Mouse (Mus musculus): ENCODE data around the gene Gm867. TPM values are rescaled to one million over a fixed set of nuclear protein-coding genes. Genes with fewer than 3 reads are reported as not detected.

Gene Gm867
- 0.97 and 1.9 TPM in 2 replicates for polyA plus RNA-seq (2014; fragmentation: Nextera tagmentation; extraction: Ambion mirVana)

- no peak within 1 kb of the TSS for H3K4me3 ChIP-seq (ENCODE audit: low read depth, low read length)
- peaks cover 8% of the 10 kb centered on the region; the same call in 1 of the 2 replicates for H3K4me1 ChIP-seq (ENCODE audit: control insufficient read depth, insufficient read depth, low read length)
- WGBS, result 87% methylated on average over 5 of the region's 5 CpGs
- H3K27me3 ChIP-seq (ENCODE audit: control insufficient read depth, insufficient read depth, low read length), result peaks cover 16% of the 10 kb centered on the region
- H3K9ac ChIP-seq (ENCODE audit: low read length), result no peak within 1 kb of the TSS
- H3K4me2 ChIP-seq (ENCODE audit: low read depth), result no peak within 1 kb of the TSS
- ATAC-seq (ENCODE audit: insufficient read depth, low FRiP score, low TSS enrichment), result no peak
- H3K36me3 ChIP-seq (ENCODE audit: control insufficient read depth, insufficient read depth, low read length), result no peaks in the 10 kb centered on the region
- no peak for DNase-seq (ENCODE audit: low spot score)
- no peaks in the 10 kb centered on the region for H3K9me3 ChIP-seq (ENCODE audit: control insufficient read depth, low read length)
- no peak within 1 kb of the TSS for H3K27ac ChIP-seq (ENCODE audit: low read depth, low read length)
Observed at GRCm38 (mm10) chr10:75940520-75940919, at the start of gene Gm867. Gene Gm867, minus strand, starts transcription at chr10:75940672.

DNA sequence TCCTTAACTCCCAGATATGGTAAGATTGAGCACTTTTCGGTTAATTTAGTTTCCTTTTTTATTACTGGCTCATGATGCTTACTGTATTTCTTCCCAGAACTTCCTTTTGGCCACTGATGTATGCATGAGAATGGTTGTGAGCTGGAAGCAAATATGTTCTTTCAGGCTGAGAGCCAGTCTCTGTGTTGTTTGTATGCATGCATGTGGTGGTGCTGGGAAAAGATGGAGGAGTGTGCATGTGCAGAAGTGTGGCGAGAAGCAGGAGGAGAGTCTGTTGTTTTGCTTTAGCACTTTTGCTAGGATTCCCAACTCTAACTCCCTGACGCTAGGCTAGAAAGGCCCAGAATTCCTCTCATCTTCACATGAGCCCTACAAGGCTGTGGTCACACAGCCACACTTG lies 39.0 kb upstream of the Gm867 start:
- Histone ChIP-seq H3K9ac (ENCODE audit: low read length) (no peak overlapping the region), H3K27ac (ENCODE audit: low read depth, low read length) (no peak overlapping the region), H3K36me3 (ENCODE audit: control insufficient read depth, insufficient read depth, low read length) (no peaks in the 10 kb centered on the region), H3K4me1 (ENCODE audit: control insufficient read depth, insufficient read depth, low read length) (0 out of 2 replicates have a peak, but pooled peaks cover 3% of the 10 kb centered on the region), H3K9me3 (ENCODE audit: control insufficient read depth, low read length) (no peaks in the 10 kb centered on the region), H3K4me3 (ENCODE audit: low read depth, low read length) (no peak overlapping the region), H3K27me3 (ENCODE audit: control insufficient read depth, insufficient read depth, low read length) (no peaks in the 10 kb centered on the region), H3K4me2 (ENCODE audit: low read depth) (no peak overlapping the region)
- 84% methylated on average over 3 of the region's 3 CpGs for WGBS
- no peak for DNase-seq (ENCODE audit: low spot score)
- ATAC-seq (ENCODE audit: insufficient read depth, low FRiP score, low TSS enrichment), result no peak

- H3K36me3 ChIP-seq (ENCODE audit: control insufficient read depth, insufficient read depth, low read length), result no peaks in the 10 kb centered on the region
- H3K9me3 ChIP-seq (ENCODE audit: control insufficient read depth, low read length), result no peaks in the 10 kb centered on the region
- H3K27me3 ChIP-seq (ENCODE audit: control insufficient read depth, insufficient read depth, low read length), result no peaks in the 10 kb centered on the region
- DNase-seq (ENCODE audit: low spot score), result no peak
- 70% methylated on average over 5 of the region's 5 CpGs for WGBS
- H3K4me2 ChIP-seq (ENCODE audit: low read depth), result no peak overlapping the region
- ATAC-seq (ENCODE audit: insufficient read depth, low FRiP score, low TSS enrichment), result no peak
- no peak overlapping the region for H3K4me3 ChIP-seq (ENCODE audit: low read depth, low read length)
- H3K9ac ChIP-seq (ENCODE audit: low read length), result no peak overlapping the region
- 0 out of 2 replicates have a peak, but pooled peaks cover 3% of the 10 kb centered on the region for H3K4me1 ChIP-seq (ENCODE audit: control insufficient read depth, insufficient read depth, low read length)
- H3K27ac ChIP-seq (ENCODE audit: low read depth, low read length), result no peak overlapping the region
Observed at GRCm38 (mm10) chr10:75978835-75979157, 38.3 kb upstream of the Gm867 start.

DNA sequence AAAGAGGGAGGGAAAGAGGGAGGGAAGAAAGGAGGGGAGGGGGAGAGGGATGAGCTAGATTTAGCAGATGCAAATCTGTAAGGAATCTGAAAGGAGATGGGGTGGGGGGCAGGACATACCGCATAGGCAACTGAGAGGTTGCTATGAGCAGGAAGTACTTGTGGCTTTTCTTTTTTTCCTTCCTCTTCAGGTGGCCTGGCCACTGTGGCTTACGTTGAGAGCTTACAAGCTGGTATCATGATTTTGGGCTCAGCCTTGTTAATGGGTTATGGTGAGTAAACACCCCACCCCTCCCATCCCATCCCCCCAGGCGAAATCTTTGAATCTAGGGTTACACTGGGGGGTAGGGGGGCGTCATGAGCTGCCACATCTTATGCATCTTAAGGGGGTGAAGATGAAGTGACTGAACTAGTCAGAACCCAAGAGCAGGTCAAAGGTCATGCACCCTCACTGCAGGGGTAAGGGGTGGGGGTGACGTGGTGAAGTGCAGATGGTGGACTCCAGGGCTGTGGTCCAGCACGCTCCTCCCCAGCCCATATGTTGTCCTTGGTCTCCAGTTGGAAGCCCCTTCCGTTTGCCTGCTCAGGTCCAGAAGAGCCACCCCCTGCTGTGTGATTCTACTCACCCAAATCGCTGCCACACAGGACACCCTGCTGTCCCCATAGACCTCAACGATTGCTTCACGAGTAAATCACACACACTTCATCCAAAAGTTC lies 37.8 kb upstream of the Gm867 start:
- Histone ChIP-seq H3K4me3 (ENCODE audit: low read depth, low read length) (no peak overlapping the region), H3K27ac (ENCODE audit: low read depth, low read length) (no peak overlapping the region), H3K36me3 (ENCODE audit: control insufficient read depth, insufficient read depth, low read length) (no peaks in the 10 kb centered on the region), H3K9ac (ENCODE audit: low read length) (no peak overlapping the region), H3K9me3 (ENCODE audit: control insufficient read depth, low read length) (no peaks in the 10 kb centered on the region), H3K27me3 (ENCODE audit: control insufficient read depth, insufficient read depth, low read length) (no peaks in the 10 kb centered on the region), H3K4me2 (ENCODE audit: low read depth) (no peak overlapping the region), H3K4me1 (ENCODE audit: control insufficient read depth, insufficient read depth, low read length) (0 out of 2 replicates have a peak, but pooled peaks cover 3% of the 10 kb centered on the region)
- DNase-seq (ENCODE audit: low spot score), result no peak
- WGBS, result 33% methylated on average over 10 of the region's 10 CpGs
- no peak for ATAC-seq (ENCODE audit: insufficient read depth, low FRiP score, low TSS enrichment)

GRCm38 (mm10) chr10:75975216-75975615 lies 34.7 kb upstream of the Gm867 start:
- H3K9me3 ChIP-seq (ENCODE audit: control insufficient read depth, low read length), result no peaks in the 10 kb centered on the region
- no peak for ATAC-seq (ENCODE audit: insufficient read depth, low FRiP score, low TSS enrichment)
- 80% methylated on average over 5 of the region's 5 CpGs for whole genome bisulfite sequencing

DNA sequence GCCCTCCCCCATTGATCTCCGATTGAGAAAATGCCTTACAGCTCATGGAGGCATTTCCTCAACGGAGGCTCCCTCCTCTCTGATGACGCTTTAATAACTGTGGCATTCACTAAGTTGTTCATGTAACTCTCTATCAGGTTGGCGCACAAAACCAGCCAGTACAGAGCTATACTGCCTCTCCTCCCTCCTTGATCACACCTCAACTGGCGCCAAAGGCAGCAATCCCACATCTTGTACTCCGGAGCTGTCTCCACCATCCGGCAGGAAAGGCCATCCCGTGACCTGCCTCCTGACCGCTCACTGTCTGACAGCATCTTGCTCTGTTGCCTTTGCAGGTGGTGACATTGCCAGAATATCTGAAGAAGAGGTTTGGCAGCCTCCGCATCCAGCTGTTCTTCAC lies 33.4 kb upstream of the Gm867 start:
- 0 out of 2 replicates have a peak, but pooled peaks cover 3% of the 10 kb centered on the region for H3K4me1 ChIP-seq (ENCODE audit: control insufficient read depth, insufficient read depth, low read length)
- no peak overlapping the region for H3K27ac ChIP-seq (ENCODE audit: low read depth, low read length)
- no peak for DNase-seq (ENCODE audit: low spot score)
- no peaks in the 10 kb centered on the region for H3K9me3 ChIP-seq (ENCODE audit: control insufficient read depth, low read length)
- no peak for ATAC-seq (ENCODE audit: insufficient read depth, low FRiP score, low TSS enrichment)
- no peak overlapping the region for H3K4me3 ChIP-seq (ENCODE audit: low read depth, low read length)
- no peaks in the 10 kb centered on the region for H3K27me3 ChIP-seq (ENCODE audit: control insufficient read depth, insufficient read depth, low read length)
- H3K4me2 ChIP-seq (ENCODE audit: low read depth), result no peak overlapping the region
- no peaks in the 10 kb centered on the region for H3K36me3 ChIP-seq (ENCODE audit: control insufficient read depth, insufficient read depth, low read length)
- no peak overlapping the region for H3K9ac ChIP-seq (ENCODE audit: low read length)
- WGBS, result 92% methylated on average over 10 of the region's 10 CpGs

More at GRCm38 (mm10) chr10:75975216-75975615, 34.7 kb upstream of the Gm867 start:
- Histone ChIP-seq H3K27me3 (ENCODE audit: control insufficient read depth, insufficient read depth, low read length) (no peaks in the 10 kb centered on the region), H3K9ac (ENCODE audit: low read length) (no peak overlapping the region), H3K4me3 (ENCODE audit: low read depth, low read length) (no peak overlapping the region), H3K4me2 (ENCODE audit: low read depth) (no peak overlapping the region), H3K27ac (ENCODE audit: low read depth, low read length) (no peak overlapping the region), H3K36me3 (ENCODE audit: control insufficient read depth, insufficient read depth, low read length) (no peaks in the 10 kb centered on the region), H3K4me1 (ENCODE audit: control insufficient read depth, insufficient read depth, low read length) (0 out of 2 replicates have a peak, but pooled peaks cover 3% of the 10 kb centered on the region)
- DNase-seq (ENCODE audit: low spot score), result no peak

DNA sequence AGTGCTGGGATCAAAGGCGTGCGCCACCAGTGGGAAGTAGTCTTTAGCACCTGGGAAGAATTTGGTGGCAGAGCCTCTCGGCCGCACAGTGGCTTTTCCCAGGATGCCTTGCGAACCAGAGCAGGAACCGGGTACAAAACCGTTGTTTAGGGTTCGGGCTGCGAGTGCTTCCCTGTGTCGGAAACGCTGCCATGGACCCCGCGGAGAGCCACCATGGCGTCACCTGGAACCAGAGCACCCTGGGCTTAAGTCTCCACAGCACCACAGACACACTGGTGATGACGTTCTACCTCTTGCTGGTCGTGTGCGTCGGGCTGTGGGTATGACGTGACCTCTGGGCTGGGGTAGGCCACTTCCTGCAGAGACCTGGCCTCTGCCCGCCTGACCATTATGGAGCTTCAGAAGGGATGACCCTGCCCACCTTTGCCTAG lies 13.9 kb upstream of the Gm867 start, which contains the start of gene Gm5134:
Gm5134 (plus strand) TSS at position 134 of the 431 bp plus-strand sequence.
- H3K9ac ChIP-seq (ENCODE audit: low read length), result 0 out of 2 replicates have a peak within 1 kb of the TSS, but pooled peaks have one; percentile 10
- 0 out of 2 replicates have a peak within 1 kb of the TSS, but pooled peaks have one; percentile 13 for H3K4me3 ChIP-seq (ENCODE audit: low read depth, low read length)

DNA sequence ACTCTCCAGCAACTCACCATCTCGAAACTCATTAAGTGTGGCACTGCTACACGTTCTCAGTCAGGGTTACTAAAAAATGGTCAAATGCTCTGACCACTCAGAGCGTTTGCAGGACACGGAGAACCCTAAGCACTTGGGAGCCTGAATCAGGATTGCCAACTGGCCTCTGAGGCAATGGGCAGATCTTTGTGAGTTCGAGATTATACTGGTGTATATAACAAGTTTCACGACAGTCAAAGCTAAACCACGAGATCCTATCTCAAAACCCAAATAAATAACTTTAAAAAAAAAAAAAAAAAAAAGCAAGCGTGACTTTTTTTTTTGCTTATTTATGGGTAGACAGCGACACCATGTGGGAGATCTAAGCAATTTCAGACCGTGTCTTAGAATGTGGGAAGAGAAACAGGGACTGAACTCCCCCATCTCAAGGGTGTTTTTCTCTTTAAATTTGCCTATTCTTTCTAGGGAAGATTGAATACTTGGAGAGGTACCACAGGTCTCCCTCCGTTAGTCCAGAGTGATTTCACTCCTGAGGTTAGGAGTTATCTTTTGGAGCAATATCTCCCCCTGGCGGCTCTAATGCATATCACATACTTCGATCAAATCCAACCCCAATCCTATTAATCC lies 11.1 kb upstream of the Gm867 start:
- ATAC-seq (ENCODE audit: insufficient read depth, low FRiP score, low TSS enrichment), result no peak
- Histone ChIP-seq H3K4me1 (ENCODE audit: control insufficient read depth, insufficient read depth, low read length) (peaks cover 5% of the 10 kb centered on the region; the same call in 1 of the 2 replicates), H3K9me3 (ENCODE audit: control insufficient read depth, low read length) (no peaks in the 10 kb centered on the region), H3K9ac (ENCODE audit: low read length) (no peak overlapping the region), H3K27ac (ENCODE audit: low read depth, low read length) (no peak overlapping the region), H3K27me3 (ENCODE audit: control insufficient read depth, insufficient read depth, low read length) (no peaks in the 10 kb centered on the region), H3K36me3 (ENCODE audit: control insufficient read depth, insufficient read depth, low read length) (no peaks in the 10 kb centered on the region), H3K4me2 (ENCODE audit: low read depth) (peak overlapping the region; percentile 91), H3K4me3 (ENCODE audit: low read depth, low read length) (peak overlapping the region; percentile 38)
- DNase-seq (ENCODE audit: low spot score), result peak; percentile 46
- 6% methylated on average over 13 of the region's 13 CpGs for WGBS

More for the DNA sequence above, 13.9 kb upstream of the Gm867 start, which contains the start of gene Gm5134:
- Histone ChIP-seq H3K27ac (ENCODE audit: low read depth, low read length) (no peak within 1 kb of the TSS), H3K27me3 (ENCODE audit: control insufficient read depth, insufficient read depth, low read length) (no peaks in the 10 kb centered on the region), H3K4me1 (ENCODE audit: control insufficient read depth, insufficient read depth, low read length) (peaks cover 5% of the 10 kb centered on the region; the same call in 1 of the 2 replicates), H3K4me2 (ENCODE audit: low read depth) (peak within 1 kb of the TSS; percentile 39), H3K36me3 (ENCODE audit: control insufficient read depth, insufficient read depth, low read length) (no peaks in the 10 kb centered on the region), H3K9me3 (ENCODE audit: control insufficient read depth, low read length) (no peaks in the 10 kb centered on the region)
- no peak for DNase-seq (ENCODE audit: low spot score)
- WGBS, result 33% methylated on average over 20 of the region's 20 CpGs
- ATAC-seq (ENCODE audit: insufficient read depth, low FRiP score, low TSS enrichment), result no peak
